Mouse (Mus musculus) myocyte (in vitro differentiated cells): Measurements from ENCODE around the gene Xcl1. TPM values are rescaled to one million over a fixed set of nuclear protein-coding genes. Genes with fewer than 3 reads are reported as not detected.

Experiments
- H3K27me3 ChIP-seq: one replicate; pipeline ENCODE4 v1.6.1; 2011; ENCODE audit not compliant: control insufficient read depth, insufficient read depth, insufficient read length
- H3K36me3 ChIP-seq: one replicate; pipeline ENCODE4 v1.6.1; 2011; ENCODE audit not compliant: control insufficient read depth, insufficient read depth
- H3K4me2 ChIP-seq: one replicate; pipeline ENCODE4 v1.6.1; 2011; ENCODE audit warnings: low read depth, control low read depth
- H3K4me3 ChIP-seq: one replicate; pipeline ENCODE4 v1.5.1; 2011; ENCODE audit warnings: mild to moderate bottlenecking, control low read depth, moderate library complexity
- H3K79me2 ChIP-seq: one replicate; pipeline ENCODE4 v1.6.1; 2011; ENCODE audit not compliant: control insufficient read depth, insufficient read depth
- H3ac ChIP-seq: one replicate; pipeline ENCODE4 v1.6.1; 2011; ENCODE audit not compliant: control insufficient read depth, insufficient read length
- CEBPB ChIP-seq: IDR thresholded peaks from 2 replicates; pipeline ENCODE4 v1.6.1; 2011; ENCODE audit warnings: mild to moderate bottlenecking, moderate library complexity; ENCODE audit not compliant: poor library complexity, insufficient read depth, severe bottlenecking
- E2F4 ChIP-seq: IDR thresholded peaks from one replicate; pipeline ENCODE4 v1.6.1; 2011; ENCODE audit warnings: mild to moderate bottlenecking, control low read depth, moderate library complexity; ENCODE audit not compliant: insufficient read depth
- MAX ChIP-seq: IDR thresholded peaks from one replicate; pipeline ENCODE4 v1.6.1; 2011; ENCODE audit warnings: low read depth, mild to moderate bottlenecking, control low read depth
- MYOD1 ChIP-seq, 3 experiments: IDR thresholded peaks; one replicate each; pipeline ENCODE4 v1.6.1; 2011; ENCODE audit warnings: control low read depth in 2 of 3, low read depth in 2 of 3, mild to moderate bottlenecking in 2 of 3, moderate library complexity in 1 of 3; ENCODE audit not compliant: insufficient read length in 2 of 3, control insufficient read depth in 1 of 3
- MYOG ChIP-seq, 3 experiments: IDR thresholded peaks; one replicate each; pipeline ENCODE4 v1.6.1; 2011; ENCODE audit warnings: control low read depth in 2 of 3, low read depth in 2 of 3, mild to moderate bottlenecking in 2 of 3; ENCODE audit not compliant: insufficient read length in 2 of 3, control insufficient read depth in 1 of 3, insufficient read depth in 1 of 3
- POLR2A ChIP-seq: IDR thresholded peaks from one replicate; pipeline ENCODE4 v1.6.1; 2011; ENCODE audit warnings: low read depth, mild to moderate bottlenecking, control low read depth, moderate library complexity; ENCODE audit not compliant: insufficient read length
- POLR2AphosphoS2 ChIP-seq: IDR thresholded peaks from one replicate; pipeline ENCODE4 v1.6.1; 2011; ENCODE audit warnings: low read depth, control low read depth; ENCODE audit not compliant: insufficient read length
- REST ChIP-seq: IDR thresholded peaks from one replicate; pipeline ENCODE4 v1.6.1; 2011; ENCODE audit warnings: mild to moderate bottlenecking, control low read depth, moderate library complexity; ENCODE audit not compliant: insufficient read depth, insufficient read length
- SRF ChIP-seq: IDR thresholded peaks from one replicate; pipeline ENCODE4 v1.6.1; 2011; ENCODE audit warnings: low read depth; ENCODE audit not compliant: control insufficient read depth, insufficient read length
- TCF12 ChIP-seq: IDR thresholded peaks from one replicate; pipeline ENCODE4 v1.6.1; 2011; ENCODE audit warnings: mild to moderate bottlenecking, control low read depth; ENCODE audit not compliant: poor library complexity, insufficient read depth, severe bottlenecking
- TCF3 ChIP-seq: IDR thresholded peaks from one replicate; pipeline ENCODE4 v1.6.1; 2011; ENCODE audit warnings: low read depth, control low read depth; ENCODE audit not compliant: insufficient read length
- USF1 ChIP-seq: IDR thresholded peaks from one replicate; pipeline ENCODE4 v1.6.1; 2011; ENCODE audit warnings: low read depth, mild to moderate bottlenecking, control low read depth, moderate library complexity
- polyA plus RNA-seq: library from polyadenylated mRNA; unstranded; fragments of >200 nt; fragmentation: generic; extraction: Trizol; gene quantifications from one replicate; pipeline ENCODE4 v1.2.1, GENCODE M21; 2012; ENCODE audit warnings: missing spikeins

The Xcl1 gene
- polyA plus RNA-seq, 1 experiment, result 0.10 TPM

- Histone ChIP-seq H3K4me2 (no peak overlapping the region), H3K36me3 (no peaks in the 10 kb centered on the region), H3ac (no peak overlapping the region), H3K27me3 (no peaks in the 10 kb centered on the region), H3K79me2 (no peaks in the 10 kb centered on the region), H3K4me3 (no peak overlapping the region)
- no peak for TF ChIP-seq POLR2A
- no peak for TF ChIP-seq REST
Observed at GRCm38 (mm10) chr1:164973341-164973740, 38.0 kb upstream of the Xcl1 start.

GRCm38 (mm10) chr1:164972744-164973143 lies 37.4 kb upstream of the Xcl1 start:
- Histone ChIP-seq H3K27me3 (no peaks in the 10 kb centered on the region), H3K4me2 (no peak overlapping the region), H3K4me3 (no peak overlapping the region), H3K36me3 (no peaks in the 10 kb centered on the region), H3ac (no peak overlapping the region), H3K79me2 (no peaks in the 10 kb centered on the region)
- TF ChIP-seq POLR2A (no peak), USF1 (no peak), E2F4 (no peak), POLR2AphosphoS2 (no peak), MYOG (IDR thresholded peaks at IDR 0.05; ENCODE audit: control insufficient read depth in 1 of 3, insufficient read depth in 1 of 3, insufficient read length in 2 of 3, low read depth in 2 of 3) (no peak), MYOD1 (IDR thresholded peaks at IDR 0.05; ENCODE audit: control insufficient read depth in 1 of 3, insufficient read length in 2 of 3, low read depth in 2 of 3) (no peak), SRF (no peak), REST (no peak), TCF12 (no peak), CEBPB (no peak), MAX (no peak), TCF3 (no peak)

GRCm38 (mm10) chr1:164966095-164966698 lies 30.9 kb upstream of the Xcl1 start:
- no peak for TF ChIP-seq MYOG (IDR thresholded peaks at IDR 0.05; ENCODE audit: control insufficient read depth in 1 of 3, insufficient read depth in 1 of 3, insufficient read length in 2 of 3, low read depth in 2 of 3)
- no peak for TF ChIP-seq REST
- no peak for TF ChIP-seq TCF3
- no peak for TF ChIP-seq E2F4
- no peak for TF ChIP-seq TCF12
- no peak for TF ChIP-seq CEBPB
- no peak for TF ChIP-seq MYOD1 (IDR thresholded peaks at IDR 0.05; ENCODE audit: control insufficient read depth in 1 of 3, insufficient read length in 2 of 3, low read depth in 2 of 3)
- no peak for TF ChIP-seq USF1
- TF ChIP-seq MAX, result no peak
- no peak for TF ChIP-seq POLR2AphosphoS2
- no peak for TF ChIP-seq SRF
- no peak for TF ChIP-seq POLR2A
- H3ac ChIP-seq, result no peak overlapping the region

GRCm38 (mm10) chr1:164960610-164961009 lies 25.3 kb upstream of the Xcl1 start:
- no peak overlapping the region for H3ac ChIP-seq
- no peaks in the 10 kb centered on the region for H3K79me2 ChIP-seq
- TF ChIP-seq POLR2A (no peak), TCF12 (no peak), MYOD1 (IDR thresholded peaks at IDR 0.05; ENCODE audit: control insufficient read depth in 1 of 3, insufficient read length in 2 of 3, low read depth in 2 of 3) (no peak), TCF3 (no peak), MAX (no peak)
- no peaks in the 10 kb centered on the region for H3K36me3 ChIP-seq
- no peak overlapping the region for H3K4me2 ChIP-seq
- H3K27me3 ChIP-seq, result no peaks in the 10 kb centered on the region
- no peak overlapping the region for H3K4me3 ChIP-seq

More at GRCm38 (mm10) chr1:164966095-164966698, 30.9 kb upstream of the Xcl1 start:
- H3K36me3 ChIP-seq, result no peaks in the 10 kb centered on the region
- no peaks in the 10 kb centered on the region for H3K79me2 ChIP-seq
- no peak overlapping the region for H3K4me2 ChIP-seq
- H3K27me3 ChIP-seq, result no peaks in the 10 kb centered on the region
- H3K4me3 ChIP-seq, result no peak overlapping the region

- no peak overlapping the region for H3K4me3 ChIP-seq
- no peak overlapping the region for H3ac ChIP-seq
- H3K79me2 ChIP-seq, result no peaks in the 10 kb centered on the region
- no peaks in the 10 kb centered on the region for H3K36me3 ChIP-seq
- TF ChIP-seq E2F4 (no peak), SRF (no peak), TCF12 (no peak)
- H3K27me3 ChIP-seq, result no peaks in the 10 kb centered on the region
- peak overlapping the region; percentile 54 for H3K4me2 ChIP-seq
Observed at GRCm38 (mm10) chr1:164959787-164960385, 24.6 kb upstream of the Xcl1 start.
